Mouse (Mus musculus) spleen, adult 2 months (tissue): ENCODE results near the gene 4930519G04Rik. TPM values are rescaled to one million over a fixed set of nuclear protein-coding genes. Genes with fewer than 3 reads are reported as not detected.

Source experiments
- DNase-seq, 2 experiments: peaks; one replicate each; pipeline versions ENCODE4 v3.0.0 to v3.0.0-alpha.2; 2012 to 2021; ENCODE audit warnings: low spot score in 2 of 2, low read depth in 1 of 2
- H3K27ac ChIP-seq: fragments of 200-500 bp; 2 replicates; pipeline ENCODE4 v1.5.1; 2012; ENCODE audit warnings: low read length, inconsistent platforms; ENCODE audit not compliant: insufficient read depth
- H3K27me3 ChIP-seq: fragments of 200-500 bp; 2 replicates; pipeline ENCODE4 v1.6.1; 2012; ENCODE audit warnings: mild to moderate bottlenecking, moderate library complexity, low read length, inconsistent platforms; ENCODE audit not compliant: control insufficient read depth, insufficient read depth
- H3K36me3 ChIP-seq: fragments of 200-500 bp; 2 replicates; pipeline ENCODE4 v1.6.1; 2012; ENCODE audit warnings: mild to moderate bottlenecking, low read length, inconsistent platforms; ENCODE audit not compliant: control insufficient read depth, insufficient read depth
- H3K4me1 ChIP-seq: fragments of 200-500 bp; 2 replicates; pipeline ENCODE4 v1.6.1; 2011; ENCODE audit warnings: inconsistent platforms; ENCODE audit not compliant: control insufficient read depth, insufficient read depth, insufficient read length
- H3K4me3 ChIP-seq: fragments of 200-500 bp; 2 replicates; pipeline ENCODE4 v1.5.1; 2011; ENCODE audit warnings: mild to moderate bottlenecking, inconsistent platforms; ENCODE audit not compliant: insufficient read depth, insufficient read length; ENCODE audit errors: extremely low read depth
- CTCF ChIP-seq: fragments of 200-500 bp; IDR thresholded peaks from 2 replicates; pipeline ENCODE4 v1.5.1; 2011; ENCODE audit warnings: mild to moderate bottlenecking, inconsistent platforms; ENCODE audit not compliant: insufficient read depth, insufficient read length, insufficient replicate concordance; ENCODE audit errors: extremely low read depth
- POLR2A ChIP-seq: fragments of 200-500 bp; IDR thresholded peaks from 2 replicates; pipeline ENCODE4 v1.6.1; 2011; ENCODE audit warnings: low read depth, low read length, inconsistent platforms
- WGBS: fragments of 180-500 bp; shearing (Covaris S2); methylation state at CpG from one replicate; pipeline ENCODE4 v1.1.7; 2018; 5-methylcytosine and 5-hydroxymethylcytosine counted together
- polyA plus RNA-seq: library from polyadenylated mRNA; depleted of rRNA; stranded (reverse); fragments of >200 nt; gene quantifications from 2 replicates; pipeline ENCODE4 v1.2.3, GENCODE M21; 2012

The 4930519G04Rik gene
- polyA plus RNA-seq, 1 experiment, result 0.05 TPM

- H3K27me3 ChIP-seq, result no peaks in the 10 kb centered on the region
- TF ChIP-seq CTCF, result no peak
- TF ChIP-seq POLR2A, result no peak
- no peak overlapping the region for H3K27ac ChIP-seq
- no peaks in the 10 kb centered on the region for H3K4me1 ChIP-seq
- no peak overlapping the region for H3K4me3 ChIP-seq
- H3K36me3 ChIP-seq, result no peaks in the 10 kb centered on the region
- WGBS, result 56% methylated on average over 6 of the region's 6 CpGs
- no peak for DNase-seq
Measured at GRCm38 (mm10) chr5:114886801-114887200, 33.3 kb downstream of the 4930519G04Rik start.

GRCm38 (mm10) chr5:114888995-114889394, 35.5 kb downstream of the 4930519G04Rik start:
- TF ChIP-seq CTCF, result no peak
- no peak for TF ChIP-seq POLR2A

GRCm38 (mm10) chr5:114895542-114895941, 42.1 kb downstream of the 4930519G04Rik start:
- 90% methylated on average over 4 of the region's 4 CpGs for WGBS

More at GRCm38 (mm10) chr5:114888995-114889394, 35.5 kb downstream of the 4930519G04Rik start:
- Histone ChIP-seq H3K27me3 (no peaks in the 10 kb centered on the region), H3K36me3 (no peaks in the 10 kb centered on the region), H3K27ac (no peak overlapping the region), H3K4me3 (no peak overlapping the region), H3K4me1 (no peaks in the 10 kb centered on the region)
- 95% methylated on average over 2 of the region's 2 CpGs for WGBS
- DNase-seq, result no peak

GRCm38 (mm10) chr5:114896688-114897373, 43.4 kb downstream of the 4930519G04Rik start, which contains the start of gene Oasl2:
Gene Oasl2 (plus strand): TSS chr5:114896936.
- peak within 1 kb of the TSS; percentile 36 for H3K27ac ChIP-seq
- H3K27me3 ChIP-seq, result no peaks in the 10 kb centered on the region
- TF ChIP-seq CTCF, result no peak
- no peak for TF ChIP-seq POLR2A
- peaks cover 7% of the 10 kb centered on the region; the same call in 1 of the 2 replicates for H3K4me1 ChIP-seq
- H3K36me3 ChIP-seq, result no peaks in the 10 kb centered on the region
- peak within 1 kb of the TSS; percentile 55 for H3K4me3 ChIP-seq
- WGBS, result 25% methylated on average over 13 of the region's 13 CpGs
- no peak for DNase-seq

More at GRCm38 (mm10) chr5:114895542-114895941, 42.1 kb downstream of the 4930519G04Rik start:
- Histone ChIP-seq H3K27ac (no peak overlapping the region), H3K4me3 (no peak overlapping the region), H3K27me3 (no peaks in the 10 kb centered on the region), H3K4me1 (peaks cover 7% of the 10 kb centered on the region; the same call in 1 of the 2 replicates), H3K36me3 (no peaks in the 10 kb centered on the region)
- no peak for DNase-seq
- no peak for TF ChIP-seq CTCF
- TF ChIP-seq POLR2A, result no peak

- Histone ChIP-seq H3K4me3 (peak overlapping the region; percentile 55), H3K27me3 (no peaks in the 10 kb centered on the region), H3K36me3 (no peaks in the 10 kb centered on the region), H3K4me1 (peaks cover 7% of the 10 kb centered on the region; the same call in 1 of the 2 replicates), H3K27ac (peak overlapping the region; percentile 36)
- TF ChIP-seq POLR2A (no peak), CTCF (no peak)
- DNase-seq, result peak in 1 of 2 experiments; percentile 14
- 1% methylated on average over 7 of the region's 7 CpGs for WGBS
Measured at GRCm38 (mm10) chr5:114897374-114897793, 43.9 kb downstream of the 4930519G04Rik start.

- H3K27ac ChIP-seq, result no peak overlapping the region
- DNase-seq, result no peak
- H3K4me3 ChIP-seq, result no peak overlapping the region
- H3K36me3 ChIP-seq, result no peaks in the 10 kb centered on the region
- TF ChIP-seq CTCF (no peak), POLR2A (no peak)
- H3K27me3 ChIP-seq, result no peaks in the 10 kb centered on the region
- WGBS, result 28% methylated on average over 7 of the region's 7 CpGs
- peaks cover 7% of the 10 kb centered on the region; the same call in 1 of the 2 replicates for H3K4me1 ChIP-seq
Measured at GRCm38 (mm10) chr5:114898857-114899256, 45.4 kb downstream of the 4930519G04Rik start.

GRCm38 (mm10) chr5:114902413-114902812, 48.9 kb downstream of the 4930519G04Rik start:
- 74% methylated on average over 1 of the region's 1 CpGs for WGBS

More at GRCm38 (mm10) chr5:114902413-114902812, 48.9 kb downstream of the 4930519G04Rik start:
- TF ChIP-seq CTCF, result peak; percentile 68; the same call in 1 of the 2 replicates
- no peak for TF ChIP-seq POLR2A
- Histone ChIP-seq H3K4me3 (no peak overlapping the region), H3K4me1 (peaks cover 3% of the 10 kb centered on the region; the same call in 1 of the 2 replicates), H3K27ac (no peak overlapping the region), H3K36me3 (peaks cover 10% of the 10 kb centered on the region), H3K27me3 (no peaks in the 10 kb centered on the region)
- DNase-seq, result peak in 1 of 2 experiments; percentile 39
